Mouse (Mus musculus) cerebellum, adult 2 months (tissue): ENCODE results near the gene Mmp8.

Experiments
- CTCF ChIP-seq: fragments of 200-500 bp; IDR thresholded peaks from 2 replicates; pipeline ENCODE4 v1.5.1; 2011; ENCODE audit warnings: low read depth, mild to moderate bottlenecking, control low read depth, low read length, moderate library complexity, borderline replicate concordance; ENCODE audit not compliant: insufficient read depth
- POLR2A ChIP-seq: fragments of 200-500 bp; IDR thresholded peaks from 2 replicates; pipeline ENCODE4 v1.6.1; 2011; ENCODE audit warnings: low read length, control low read depth, borderline replicate concordance; ENCODE audit not compliant: insufficient read depth

DNA sequence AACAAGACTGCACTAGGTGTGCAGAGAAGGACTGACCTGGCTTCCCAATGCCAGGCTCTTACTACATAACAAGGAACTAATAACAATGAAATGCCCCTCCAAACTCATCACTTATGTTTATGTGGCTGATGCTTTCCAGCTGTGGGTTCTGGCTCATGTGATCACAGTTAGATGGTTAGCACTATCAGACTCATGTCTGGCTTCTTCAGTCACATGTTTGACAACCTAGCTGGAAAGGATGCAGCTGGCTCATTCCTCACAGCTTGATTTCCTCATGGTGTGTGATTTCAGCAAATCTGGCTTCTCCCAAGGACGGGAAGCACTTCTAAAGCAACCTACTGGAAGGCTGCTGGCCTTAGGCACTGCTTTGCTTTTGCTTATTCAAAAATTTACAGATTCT is 12.8 kb upstream of the Mmp8 start:
- no peak for TF ChIP-seq CTCF
- TF ChIP-seq POLR2A, result no peak
